Mouse (Mus musculus) CH12.LX (cell line): Measurements from ENCODE around the gene Cyp2d11. TPM values are rescaled to one million over a fixed set of nuclear protein-coding genes. Genes with fewer than 3 reads are reported as not detected.

Experiments
- DNase-seq: peaks from one replicate; pipeline ENCODE4 v3.0.0-alpha.2; 2013; ENCODE audit errors: extremely low read depth
- H3K27ac ChIP-seq: 2 replicates; pipeline ENCODE4 v1.5.1; 2012; ENCODE audit warnings: low read depth, mild to moderate bottlenecking, control low read depth, moderate library complexity; ENCODE audit not compliant: insufficient read depth
- H3K27me3 ChIP-seq: replicated peaks from 2 replicates; pipeline ENCODE3; 2012; ENCODE audit warnings: inconsistent platforms
- H3K36me3 ChIP-seq, 2 experiments: replicated peaks in 1 of 2; 2 replicates each; pipeline versions ENCODE3 to v1.6.1; 2012; ENCODE audit warnings: inconsistent platforms in 1 of 2, low read length in 1 of 2, mild to moderate bottlenecking in 1 of 2, mixed read lengths in 1 of 2, moderate library complexity in 1 of 2; ENCODE audit not compliant: control insufficient read depth in 1 of 2, insufficient read depth in 1 of 2
- H3K4me1 ChIP-seq, 2 experiments: 2 replicates each; pipeline ENCODE4 v1.6.1; 2012; ENCODE audit warnings: inconsistent platforms in 1 of 2, moderate library complexity in 1 of 2; ENCODE audit not compliant: insufficient read depth in 2 of 2, control insufficient read depth in 1 of 2
- H3K4me2 ChIP-seq: 2 replicates; pipeline ENCODE4 v1.6.1; 2012; ENCODE audit warnings: low read depth, mild to moderate bottlenecking, control low read depth; ENCODE audit not compliant: poor library complexity, insufficient read depth, severe bottlenecking
- H3K4me3 ChIP-seq, 3 experiments: fragments of 150-350 bp in 1 of 3; sonication (generic) in 1 of 3; replicated peaks in 1 of 3; 2 replicates each; pipeline versions ENCODE3 to v1.5.1; 2011 to 2012; ENCODE audit warnings: low read depth in 2 of 3, low read length in 2 of 3, mild to moderate bottlenecking in 2 of 3, moderate library complexity in 2 of 3, control low read depth in 1 of 3, improper control_type of control experiment in 1 of 3, inconsistent platforms in 1 of 3, mixed read lengths in 1 of 3; ENCODE audit not compliant: poor library complexity in 1 of 3
- H3K79me2 ChIP-seq: replicated peaks from 2 replicates; pipeline ENCODE4 v1.6.1; 2012; ENCODE audit warnings: mild to moderate bottlenecking, moderate library complexity; ENCODE audit not compliant: control insufficient read depth, poor library complexity, insufficient read depth, severe bottlenecking; ENCODE audit errors: extremely low read depth
- H3K9ac ChIP-seq: 2 replicates; pipeline ENCODE4 v1.6.1; 2012; ENCODE audit warnings: low read depth, mild to moderate bottlenecking, control low read depth, moderate library complexity; ENCODE audit not compliant: insufficient read depth
- H3K9me3 ChIP-seq: replicated peaks from 2 replicates; pipeline ENCODE3; 2012; ENCODE audit warnings: low read length, inconsistent platforms, mixed read lengths
- E2F4 ChIP-seq: IDR thresholded peaks from 2 replicates; pipeline ENCODE4 v1.6.1; 2011; ENCODE audit warnings: low read depth, low read length, improper control_type of control experiment; ENCODE audit not compliant: insufficient replicate concordance
- ELF1 ChIP-seq: IDR thresholded peaks from 2 replicates; pipeline ENCODE4 v1.6.1; 2014; ENCODE audit warnings: low read depth, mild to moderate bottlenecking, inconsistent platforms, low read length, improper control_type of control experiment
- HCFC1 ChIP-seq: IDR thresholded peaks from 2 replicates; pipeline ENCODE4 v1.6.1; 2012; ENCODE audit warnings: low read depth, mild to moderate bottlenecking, inconsistent platforms, low read length, improper control_type of control experiment
- JUN ChIP-seq: IDR thresholded peaks from 2 replicates; pipeline ENCODE4 v1.6.1; 2011; ENCODE audit warnings: low read depth, mild to moderate bottlenecking, low read length, improper control_type of control experiment, moderate library complexity; ENCODE audit not compliant: insufficient read depth
- JUND ChIP-seq: conservative IDR thresholded peaks from 2 replicates; pipeline ENCODE4 v1.6.1; 2011; ENCODE audit warnings: low read depth, low read length, improper control_type of control experiment
- MAFK ChIP-seq: IDR thresholded peaks from 2 replicates; pipeline ENCODE4 v1.6.1; 2011; ENCODE audit warnings: low read length, improper control_type of control experiment; ENCODE audit not compliant: insufficient replicate concordance
- MAZ ChIP-seq: IDR thresholded peaks from 2 replicates; pipeline ENCODE4 v1.6.1; 2012; ENCODE audit warnings: low read depth, mild to moderate bottlenecking, inconsistent platforms, low read length, improper control_type of control experiment, moderate library complexity
- MYC ChIP-seq: IDR thresholded peaks from 2 replicates; pipeline ENCODE4 v1.6.1; 2011; ENCODE audit warnings: low read depth, mild to moderate bottlenecking, improper control_type of control experiment, low read length
- NELFE ChIP-seq: IDR thresholded peaks from 2 replicates; pipeline ENCODE4 v1.6.1; 2011; ENCODE audit warnings: low read depth, low read length, improper control_type of control experiment
- NRF1 ChIP-seq: IDR thresholded peaks from 2 replicates; pipeline ENCODE4 v1.6.1; 2014; ENCODE audit warnings: low read depth, mild to moderate bottlenecking, inconsistent platforms, low read length, improper control_type of control experiment, moderate library complexity
- POLR2AphosphoS2 ChIP-seq: IDR thresholded peaks from 2 replicates; pipeline ENCODE4 v1.6.1; 2011; ENCODE audit warnings: low read depth, low read length, improper control_type of control experiment
- RCOR1 ChIP-seq: conservative IDR thresholded peaks from 2 replicates; pipeline ENCODE4 v1.6.1; 2012; ENCODE audit warnings: low read depth, mild to moderate bottlenecking, inconsistent platforms, low read length, improper control_type of control experiment
- SIN3A ChIP-seq: IDR thresholded peaks from 2 replicates; pipeline ENCODE4 v1.6.1; 2012; ENCODE audit warnings: low read length, improper control_type of control experiment, inconsistent platforms
- SMC3 ChIP-seq: IDR thresholded peaks from 2 replicates; pipeline ENCODE4 v1.6.1; 2011; ENCODE audit warnings: low read depth, low read length, improper control_type of control experiment
- UBTF ChIP-seq: IDR thresholded peaks from 2 replicates; pipeline ENCODE4 v1.6.1; 2012; ENCODE audit warnings: low read depth, mild to moderate bottlenecking, inconsistent platforms, low read length, improper control_type of control experiment, moderate library complexity
- USF1 ChIP-seq: IDR thresholded peaks from 2 replicates; pipeline ENCODE4 v1.6.1; 2014; ENCODE audit warnings: low read depth, mild to moderate bottlenecking, inconsistent platforms, low read length, improper control_type of control experiment
- USF2 ChIP-seq: conservative IDR thresholded peaks from 2 replicates; pipeline ENCODE4 v1.6.1; 2011; ENCODE audit warnings: low read depth, low read length, improper control_type of control experiment
- ZKSCAN1 ChIP-seq: IDR thresholded peaks from 2 replicates; pipeline ENCODE4 v1.6.1; 2012; ENCODE audit warnings: low read depth, inconsistent platforms, low read length, improper control_type of control experiment, borderline replicate concordance
- ZMIZ1 ChIP-seq: IDR thresholded peaks from 2 replicates; pipeline ENCODE4 v1.6.1; 2012; ENCODE audit warnings: low read depth, mild to moderate bottlenecking, inconsistent platforms, low read length, improper control_type of control experiment
- ZNF384 ChIP-seq: IDR thresholded peaks from 2 replicates; pipeline ENCODE4 v1.6.1; 2012; ENCODE audit warnings: low read depth, low read length, improper control_type of control experiment, inconsistent platforms
- dilution Hi-C: fragments of 300-500 bp; cut with MboI; formaldehyde crosslinking; loops from 2 replicates; pipeline ENCODE4 v1.14.3; 2020; ENCODE audit warnings: low sequenced_read_pairs; ENCODE audit not compliant: extremely low pct_unique_long_range_greater_than_20kb, extremely low pct_ligation_motif_present
- in situ Hi-C: fragments of 300-500 bp; cut with MboI; formaldehyde crosslinking; loops from 3 replicates; pipeline ENCODE4 v1.14.3; 2019; ENCODE audit warnings: low sequenced_read_pairs, low pct_ligation_motif_present, low pct_unique_long_range_greater_than_20kb, mixed read lengths
- polyA plus RNA-seq: library from polyadenylated mRNA; unstranded; fragments of >175 nt; gene quantifications from 2 replicates; pipeline ENCODE4 v1.2.1, GENCODE M21; 2012; ENCODE audit warnings: low read depth; ENCODE audit not compliant: insufficient read length
- total RNA-seq, 2 experiments: library from RNA; depleted of rRNA; stranded (reverse); fragments of 300-350 nt in 1 of 2; fragments of >200 nt in 1 of 2; gene quantifications; 2 replicates each; pipeline ENCODE4 v1.2.3; 2012 to 2014

The Cyp2d11 gene
- total and polyA plus RNA-seq, 3 experiments = not detected

- no peak overlapping the region for H3K4me3 ChIP-seq
- no peaks in the 10 kb centered on the region for H3K79me2 ChIP-seq
- dilution Hi-C loops = no loop called here
- H3K9ac ChIP-seq = no peak overlapping the region
- H3K36me3 ChIP-seq = peaks cover 9 to 16% of the 10 kb centered on the region in 2 experiments
- DNase-seq = no peak
- peaks cover 27% of the 10 kb centered on the region for H3K27me3 ChIP-seq
- H3K4me2 ChIP-seq = no peak overlapping the region
- no peak for TF ChIP-seq MAFK
- no peak for TF ChIP-seq POLR2AphosphoS2
- no peak for TF ChIP-seq JUN
- no peak for TF ChIP-seq HCFC1
- no peak for TF ChIP-seq ZNF384
- TF ChIP-seq SMC3 = no peak
- no peak for TF ChIP-seq MYC
- no peak for TF ChIP-seq ZMIZ1
- TF ChIP-seq, all 38 proteins: peak for 0
- in situ Hi-C loops = no loop called here
- Histone ChIP-seq H3K4me1 (peaks cover 4 to 14% of the 10 kb centered on the region in 2 experiments; a peak in 3 of 4 replicates), H3K9me3 (no peaks in the 10 kb centered on the region), H3K27ac (no peak overlapping the region)
These were observed 53.3 kb downstream of the Cyp2d11 start for GRCm38 (mm10) chr15:82340414-82341035.

GRCm38 (mm10) chr15:82339634-82340254, 54.1 kb downstream of the Cyp2d11 start:
- H3K27me3 ChIP-seq = peaks cover 27% of the 10 kb centered on the region
- no peak for DNase-seq
- TF ChIP-seq HCFC1 = no peak
- TF ChIP-seq NELFE = no peak
- no peak for TF ChIP-seq USF2
- no peak for TF ChIP-seq SIN3A
- TF ChIP-seq ZMIZ1 = no peak
- TF ChIP-seq USF1 = no peak
- no peak for TF ChIP-seq POLR2AphosphoS2
- no peak for TF ChIP-seq E2F4
- no peak for TF ChIP-seq MYC
- no peak for TF ChIP-seq UBTF
- no peak for TF ChIP-seq JUND
- no peak for TF ChIP-seq MAZ
- no peak for TF ChIP-seq RCOR1
- no peak for TF ChIP-seq NRF1
- TF ChIP-seq ZKSCAN1 = no peak
- no peak for TF ChIP-seq ELF1
- dilution Hi-C loops (no loop called here), in situ Hi-C loops (no loop called here)
- H3K79me2 ChIP-seq = no peaks in the 10 kb centered on the region
- no peak overlapping the region for H3K4me3 ChIP-seq
- peaks cover 4 to 9% of the 10 kb centered on the region in 2 experiments; a peak in 3 of 4 replicates for H3K4me1 ChIP-seq
- H3K9me3 ChIP-seq = no peaks in the 10 kb centered on the region
- peaks cover 16 to 24% of the 10 kb centered on the region in 2 experiments for H3K36me3 ChIP-seq
- no peak overlapping the region for H3K4me2 ChIP-seq
- no peak overlapping the region for H3K27ac ChIP-seq
- no peak overlapping the region for H3K9ac ChIP-seq

Other genes starting within 250 kb of the Cyp2d11 start
- gene Srebf2, start 246.8 kb downstream of the Cyp2d11 start, total RNA-seq (2012; rRNA removed) = 130 and 159 TPM in 2 replicates
- gene Srebf2, start 246.8 kb downstream of the Cyp2d11 start, total RNA-seq (2014; rRNA removed) = 77.6 and 94.3 TPM in 2 replicates
- 214 and 253 TPM in 2 replicates for gene Srebf2, start 246.8 kb downstream of the Cyp2d11 start, polyA plus RNA-seq
- 152 and 159 TPM in 2 replicates for gene Shisa8, start 181.2 kb downstream of the Cyp2d11 start, total RNA-seq (2012; rRNA removed)
- gene Shisa8, start 181.2 kb downstream of the Cyp2d11 start, total RNA-seq (2014; rRNA removed) = 94.6 and 103 TPM in 2 replicates
- gene Shisa8, start 181.2 kb downstream of the Cyp2d11 start, polyA plus RNA-seq = 64.2 and 83.4 TPM in 2 replicates
- gene Tnfrsf13c, start 169.7 kb downstream of the Cyp2d11 start, total RNA-seq (2012; rRNA removed) = 287 and 334 TPM in 2 replicates
- 188 and 204 TPM in 2 replicates for gene Tnfrsf13c, start 169.7 kb downstream of the Cyp2d11 start, total RNA-seq (2014; rRNA removed)
- 219 and 257 TPM in 2 replicates for gene Tnfrsf13c, start 169.7 kb downstream of the Cyp2d11 start, polyA plus RNA-seq
- gene Cenpm, start 149.3 kb downstream of the Cyp2d11 start, total RNA-seq (2012; rRNA removed) = 31.5 and 34.2 TPM in 2 replicates
- 17.1 and 22.8 TPM in 2 replicates for gene Cenpm, start 149.3 kb downstream of the Cyp2d11 start, total RNA-seq (2014; rRNA removed)
- 39.6 and 44.0 TPM in 2 replicates for gene Cenpm, start 149.3 kb downstream of the Cyp2d11 start, polyA plus RNA-seq
- gene 1500009C09Rik, start 141.6 kb downstream of the Cyp2d11 start, total RNA-seq (2012; rRNA removed) = not detected in 2 replicates
- not detected in 2 replicates for gene 1500009C09Rik, start 141.6 kb downstream of the Cyp2d11 start, total RNA-seq (2014; rRNA removed)
- gene 1500009C09Rik, start 141.6 kb downstream of the Cyp2d11 start, polyA plus RNA-seq = not detected in 2 replicates
- 0.04 and 0.13 TPM in 2 replicates for gene Sept3, start 119.1 kb downstream of the Cyp2d11 start, total RNA-seq (2012; rRNA removed)
- not detected in 2 replicates for gene Sept3, start 119.1 kb downstream of the Cyp2d11 start, total RNA-seq (2014; rRNA removed)
- 0.07 TPM in 1 of 2 replicates, not detected in the other for gene Sept3, start 119.1 kb downstream of the Cyp2d11 start, polyA plus RNA-seq
- gene Wbp2nl, start 95.1 kb downstream of the Cyp2d11 start, total RNA-seq (2012; rRNA removed) = not detected in 2 replicates
- not detected in 2 replicates for gene Wbp2nl, start 95.1 kb downstream of the Cyp2d11 start, total RNA-seq (2014; rRNA removed)
- not detected in 2 replicates for gene Wbp2nl, start 95.1 kb downstream of the Cyp2d11 start, polyA plus RNA-seq
- gene Naga, start 55.1 kb downstream of the Cyp2d11 start, total RNA-seq (2012; rRNA removed) = 21.1 and 28.2 TPM in 2 replicates
- gene Naga, start 55.1 kb downstream of the Cyp2d11 start, total RNA-seq (2014; rRNA removed) = 17.7 and 19.9 TPM in 2 replicates
- gene Naga, start 55.1 kb downstream of the Cyp2d11 start, polyA plus RNA-seq = 18.7 and 21.9 TPM in 2 replicates
- 0.08 TPM in 1 of 2 replicates, not detected in the other for gene Pheta2, start 55.1 kb downstream of the Cyp2d11 start, total RNA-seq (2012; rRNA removed)
- gene Pheta2, start 55.1 kb downstream of the Cyp2d11 start, total RNA-seq (2014; rRNA removed) = not detected in 2 replicates
- gene Pheta2, start 55.1 kb downstream of the Cyp2d11 start, polyA plus RNA-seq = not detected in 2 replicates
- 171 TPM in 2 replicates for gene Smdt1, start 55.1 kb downstream of the Cyp2d11 start, total RNA-seq (2012; rRNA removed)
- 112 and 114 TPM in 2 replicates for gene Smdt1, start 55.1 kb downstream of the Cyp2d11 start, total RNA-seq (2014; rRNA removed)
- gene Smdt1, start 55.1 kb downstream of the Cyp2d11 start, polyA plus RNA-seq = 122 and 138 TPM in 2 replicates
- 170 and 222 TPM in 2 replicates for gene Ndufa6, start 39.7 kb downstream of the Cyp2d11 start, total RNA-seq (2012; rRNA removed)
- 262 and 279 TPM in 2 replicates for gene Ndufa6, start 39.7 kb downstream of the Cyp2d11 start, total RNA-seq (2014; rRNA removed)
- 87.3 and 109 TPM in 2 replicates for gene Ndufa6, start 39.7 kb downstream of the Cyp2d11 start, polyA plus RNA-seq
- 0.21 and 0.42 TPM in 2 replicates for gene Cyp2d22, start 13.8 kb downstream of the Cyp2d11 start, total RNA-seq (2012; rRNA removed)
- gene Cyp2d22, start 13.8 kb downstream of the Cyp2d11 start, total RNA-seq (2014; rRNA removed) = 0.24 TPM in 1 of 2 replicates, not detected in the other
- 0.08 TPM in 1 of 2 replicates, not detected in the other for gene Cyp2d22, start 13.8 kb downstream of the Cyp2d11 start, polyA plus RNA-seq
- not detected in 2 replicates for gene Cyp2d10, start 13.2 kb upstream of the Cyp2d11 start, total RNA-seq (2012; rRNA removed)
- not detected in 2 replicates for gene Cyp2d10, start 13.2 kb upstream of the Cyp2d11 start, total RNA-seq (2014; rRNA removed)
- gene Cyp2d10, start 13.2 kb upstream of the Cyp2d11 start, polyA plus RNA-seq = not detected in 2 replicates
- not detected in 2 replicates for gene Cyp2d9, start 39.4 kb upstream of the Cyp2d11 start, total RNA-seq (2012; rRNA removed)
- not detected in 2 replicates for gene Cyp2d9, start 39.4 kb upstream of the Cyp2d11 start, total RNA-seq (2014; rRNA removed)
- not detected in 2 replicates for gene Cyp2d9, start 39.4 kb upstream of the Cyp2d11 start, polyA plus RNA-seq
- not detected in 2 replicates for gene Cyp2d12, start 161.1 kb upstream of the Cyp2d11 start, total RNA-seq (2012; rRNA removed)
- not detected in 2 replicates for gene Cyp2d12, start 161.1 kb upstream of the Cyp2d11 start, total RNA-seq (2014; rRNA removed)
- not detected in 2 replicates for gene Cyp2d12, start 161.1 kb upstream of the Cyp2d11 start, polyA plus RNA-seq
- not detected in 2 replicates for gene Cyp2d34, start 226.9 kb upstream of the Cyp2d11 start, total RNA-seq (2012; rRNA removed)
- gene Cyp2d34, start 226.9 kb upstream of the Cyp2d11 start, total RNA-seq (2014; rRNA removed) = not detected in 2 replicates
- not detected in 2 replicates for gene Cyp2d34, start 226.9 kb upstream of the Cyp2d11 start, polyA plus RNA-seq